Mouse (Mus musculus) spleen, postnatal 14 days (tissue): ENCODE data around the gene Myd88.
"Not testable (repeated sequence)": the region's sequence is repeated elsewhere in the genome, so short reads cannot be mapped to it uniquely, and the experiment has no call there.

Source experiments
- DNase-seq, 2 experiments: peaks; one replicate each; pipeline ENCODE4 v3.0.0; 2021 to 2022; ENCODE audit warnings: low spot score in 2 of 2

Gene Myd88

GRCm38 (mm10) chr9:119340909-119341816 lies at the start of gene Myd88:
TSS of gene Myd88 (minus strand) at chr9:119341411.
- peak; percentile 72 to 78 for DNase-seq

GRCm38 (mm10) chr9:119390214-119390613 lies 49.0 kb upstream of the Myd88 start:
- no peak for DNase-seq

- DNase-seq = no peak
Observed at GRCm38 (mm10) chr9:119388956-119389355, 47.7 kb upstream of the Myd88 start.

GRCm38 (mm10) chr9:119382603-119383002 lies 41.4 kb upstream of the Myd88 start:
- DNase-seq = no peak

GRCm38 (mm10) chr9:119378231-119378630 lies 37.0 kb upstream of the Myd88 start:
- DNase-seq = no peak

- no peak for DNase-seq
Observed at GRCm38 (mm10) chr9:119375556-119375955, 34.3 kb upstream of the Myd88 start.

GRCm38 (mm10) chr9:119375008-119375407 lies 33.8 kb upstream of the Myd88 start:
- no peak for DNase-seq

GRCm38 (mm10) chr9:119371251-119371650 lies 30.0 kb upstream of the Myd88 start:
- DNase-seq = no peak

- DNase-seq = not testable (repeated sequence)
Observed at GRCm38 (mm10) chr9:119370770-119371169, 29.6 kb upstream of the Myd88 start.

- DNase-seq = no peak
Observed at GRCm38 (mm10) chr9:119368367-119368766, 27.2 kb upstream of the Myd88 start.

- DNase-seq = no peak
Observed at GRCm38 (mm10) chr9:119365284-119365683, 24.1 kb upstream of the Myd88 start, which contains the start of gene Slc22a14. TSS of gene Slc22a14 (minus strand) at chr9:119365553.

- no peak for DNase-seq
Observed at GRCm38 (mm10) chr9:119363229-119363628, 22.0 kb upstream of the Myd88 start.

- DNase-seq = no peak
Observed at GRCm38 (mm10) chr9:119361416-119361815, 20.2 kb upstream of the Myd88 start.

- DNase-seq = no peak
Observed at GRCm38 (mm10) chr9:119358058-119358429, 16.8 kb upstream of the Myd88 start.

- DNase-seq = peak; percentile 75 to 81
Observed at GRCm38 (mm10) chr9:119357331-119358057, 16.3 kb upstream of the Myd88 start, which contains the start of gene Xylb. TSS of gene Xylb (plus strand) at chr9:119357381.

GRCm38 (mm10) chr9:119355943-119356342 lies 14.7 kb upstream of the Myd88 start:
- no peak for DNase-seq

- DNase-seq = no peak
Observed at GRCm38 (mm10) chr9:119353926-119354325, 12.7 kb upstream of the Myd88 start.

GRCm38 (mm10) chr9:119352060-119352459 lies 10.8 kb upstream of the Myd88 start:
- peak; percentile 53 to 74 for DNase-seq

GRCm38 (mm10) chr9:119350947-119351705 lies 9.9 kb upstream of the Myd88 start:
- no peak for DNase-seq

- no peak for DNase-seq
Observed at GRCm38 (mm10) chr9:119350531-119350930, 9.3 kb upstream of the Myd88 start.

GRCm38 (mm10) chr9:119346376-119346775 lies 5.2 kb upstream of the Myd88 start:
- DNase-seq = no peak

GRCm38 (mm10) chr9:119342728-119343127 lies 1.5 kb upstream of the Myd88 start:
- no peak for DNase-seq
